Comparison of ENCODE assay signal across 8 mouse cellular contexts in genomic region chr17:24669545-24670245, GRCm38 (mm10). TPM values are rescaled to one million over a fixed set of nuclear protein-coding genes. Genes with fewer than 3 reads are reported as not detected.
DNase-seq lines count a peak whose midpoint lies in the region; ATAC-seq lines count a peak whose summit lies in the region.

Zfp598 (plus strand) TSS chr17:24669687.

- no peaks in the 10 kb centered on the region for H3K36me3 ChIP-seq in hindbrain, embryonic 15.5 days

- H3K4me2 ChIP-seq in hindbrain, embryonic 15.5 days: peak within 1 kb of the TSS; percentile 73

- H3K27me3 ChIP-seq in hindbrain, embryonic 15.5 days: no peaks in the 10 kb centered on the region

- peak within 1 kb of the TSS; percentile 97 for H3K9ac ChIP-seq in hindbrain, embryonic 15.5 days

- peaks cover 36% of the 10 kb centered on the region for H3K4me1 ChIP-seq in hindbrain, embryonic 15.5 days (replicated peaks)

- H3K4me3 ChIP-seq in hindbrain, embryonic 15.5 days: peak within 1 kb of the TSS; percentile 95

- under 1% methylated on average over 58 of the region's 80 CpGs for WGBS in hindbrain, embryonic 15.5 days

- peak; percentile 94 for DNase-seq in R1 (ENCODE audit: low read depth, low spot score)
- peak; percentile 97 to 98 for DNase-seq in cerebellum, postnatal 25 days
- peak; percentile 92 to 95 for DNase-seq in frontal cortex, postnatal 36 days (ENCODE audit: low spot score in 2 of 2)
- DNase-seq in left cerebral cortex, adult 11 months (ENCODE audit: low spot score): peak; percentile 88
- DNase-seq in lung, postnatal 4 days: peak; percentile 97
- peak; percentile 89 for DNase-seq in retina, postnatal 7 days (ENCODE audit: low read depth, low spot score)
- peak; percentile 90 for DNase-seq in urinary bladder, adult 2 months (ENCODE audit: low spot score)

- H3K9me3 ChIP-seq in hindbrain, embryonic 15.5 days: no peaks in the 10 kb centered on the region

- ATAC-seq in hindbrain, embryonic 15.5 days (ENCODE audit: low FRiP score, low read depth): peak; percentile 97

- H3K27ac ChIP-seq in hindbrain, embryonic 15.5 days (replicated peaks): peak within 1 kb of the TSS; percentile 85

RNA-seq across cellular contexts. Expression of gene Zfp598, which starts in this region (rescaled TPM):
- 20.6 and 24.5 TPM in 2 replicates for polyA plus RNA-seq in hindbrain, embryonic 15.5 days (2015; fragmentation: Nextera tagmentation; extraction: Ambion mirVana)
- 42.9 and 54.2 TPM in 2 replicates for polyA plus RNA-seq in urinary bladder, adult 2 months (2012; rRNA removed)

Comparison
In these comparisons a context has a peak if more than half of its experiments do, and no peak if none do; other contexts are left out.
1. Peak in every context shown above with its lines: DNase-seq, ATAC-seq, H3K4me3 ChIP-seq and H3K27ac ChIP-seq.